Mouse (Mus musculus) adrenal gland, postnatal 36 days (tissue): ENCODE measurements around the gene Lgi4. TPM values are rescaled to one million over a fixed set of nuclear protein-coding genes. Genes with fewer than 3 reads are reported as not detected.

Experiments used
- DNase-seq, 2 experiments: peaks; one replicate each; pipeline ENCODE4 v3.0.0; 2021; ENCODE audit warnings: mixed read lengths in 1 of 2
- microRNA-seq: library from miRNA; unstranded; fragments of <30 nt; microRNA quantifications from one replicate; pipeline ENCODE4 v1.2.0, GENCODE M21; 2021
- total RNA-seq, 2 experiments: library from RNA; stranded (reverse); gene quantifications; 2 replicates each; pipeline ENCODE4 v1.2.3; 2021

The Lgi4 gene
- total RNA-seq, 2 experiments from 2014 or later: 2.7 to 5.4 TPM

- peak; percentile 75 to 87 for DNase-seq
Observed at GRCm38 (mm10) chr7:31105061-31105768, 46.1 kb downstream of the Lgi4 start.

- DNase-seq: no peak
Observed at GRCm38 (mm10) chr7:31106166-31106565, 47.0 kb downstream of the Lgi4 start.

GRCm38 (mm10) chr7:31107781-31108180 is 48.6 kb downstream of the Lgi4 start:
- no peak for DNase-seq

- DNase-seq: peak; percentile 49 to 78
Observed at GRCm38 (mm10) chr7:31109091-31109490, 49.9 kb downstream of the Lgi4 start.

GRCm38 (mm10) chr7:31109796-31110195 is 50.7 kb downstream of the Lgi4 start:
- DNase-seq: no peak

- no peak for DNase-seq
Observed at GRCm38 (mm10) chr7:31110861-31111385, 51.8 kb downstream of the Lgi4 start.

GRCm38 (mm10) chr7:31112036-31112435 is 52.9 kb downstream of the Lgi4 start:
- no peak for DNase-seq

GRCm38 (mm10) chr7:31113800-31114199 is 54.7 kb downstream of the Lgi4 start:
- DNase-seq: no peak

GRCm38 (mm10) chr7:31114646-31115045 is 55.5 kb downstream of the Lgi4 start:
- DNase-seq: no peak

- DNase-seq: no peak
Observed at GRCm38 (mm10) chr7:31115182-31115581, 56.0 kb downstream of the Lgi4 start, which contains the start of gene Hpn. Hpn (minus strand) TSS chr7:31115290.

GRCm38 (mm10) chr7:31115587-31116043 is 56.5 kb downstream of the Lgi4 start:
- peak; percentile 72 to 83 for DNase-seq

GRCm38 (mm10) chr7:31116721-31117145 is 57.6 kb downstream of the Lgi4 start:
- no peak for DNase-seq

GRCm38 (mm10) chr7:31117465-31117864 is 58.3 kb downstream of the Lgi4 start:
- DNase-seq: no peak

GRCm38 (mm10) chr7:31118486-31118885 is 59.3 kb downstream of the Lgi4 start:
- DNase-seq: peak; percentile 37 to 52

GRCm38 (mm10) chr7:31119556-31119955 is 60.4 kb downstream of the Lgi4 start:
- no peak for DNase-seq

Small RNAs within 50 kb of the gene (microRNA-seq; reads per million reads assigned to microRNA genes)
- gene Mir7050: not detected

Other genes with a start within 250 kb of the Lgi4 start
- gene Ffar2, start 235.6 kb upstream of the Lgi4 start, total RNA-seq: 1 to 10 TPM; 1.7 to 2.9 TPM
- gene Ffar3, start 203.2 kb upstream of the Lgi4 start, total RNA-seq: under 1 TPM in 1 of 2 experiments, not detected in 1; 0.33 TPM
- gene Ffar1, start 197.8 kb upstream of the Lgi4 start, total RNA-seq: not detected
- gene Cd22, start 179.0 kb upstream of the Lgi4 start, total RNA-seq: under 1 TPM; 0.56 TPM
- under 1 TPM; 0.20 to 0.46 TPM for gene Mag, start 144.5 kb upstream of the Lgi4 start, total RNA-seq
- 10 to 100 TPM in 1 of 2 experiments, not detected in 1; 11.7 TPM for gene Hamp2, start 134.7 kb upstream of the Lgi4 start, total RNA-seq
- gene Hamp, start 115.3 kb upstream of the Lgi4 start, total RNA-seq: 10 to 100 TPM in 1 of 2 experiments, not detected in 1; 23.5 TPM
- 100 to 1,000 TPM; 112 to 141 TPM for gene Usf2, start 102.5 kb upstream of the Lgi4 start, total RNA-seq
- gene Lsr, start 85.9 kb upstream of the Lgi4 start, total RNA-seq: 10 to 100 TPM in 1 of 2 experiments, 1 to 10 TPM in 1; 6.1 to 14.6 TPM
- gene Fam187b, start 85.6 kb upstream of the Lgi4 start, total RNA-seq: under 1 TPM; 0.30 to 0.96 TPM
- gene Fxyd5, start 16.9 kb upstream of the Lgi4 start, total RNA-seq: 100 to 1,000 TPM in 1 of 2 experiments, 10 to 100 TPM in 1; 34.8 to 103 TPM
- gene Fxyd7, start 7.9 kb upstream of the Lgi4 start, total RNA-seq: 1 to 10 TPM; 1.2 to 1.6 TPM
- gene Fxyd1, start 2.1 kb upstream of the Lgi4 start, total RNA-seq: 100 to 1,000 TPM; 167 to 239 TPM
- gene Fxyd3, start 17.4 kb downstream of the Lgi4 start, total RNA-seq: 1 to 10 TPM; 1.5 to 2.3 TPM
- gene Hpn, start 55.9 kb downstream of the Lgi4 start, total RNA-seq: under 1 TPM; 0.66 to 0.93 TPM
- 10 to 100 TPM; 16.5 to 16.7 TPM for gene Scn1b, start 67.7 kb downstream of the Lgi4 start, total RNA-seq
- gene Gramd1a, start 96.6 kb downstream of the Lgi4 start, total RNA-seq: 10 to 100 TPM; 36.7 to 59.1 TPM
- gene Scgb2b2, start 231.2 kb downstream of the Lgi4 start, total RNA-seq: not detected
- not detected for gene Scgb1b2, start 232.5 kb downstream of the Lgi4 start, total RNA-seq